1 mouse cellular context compared by ENCODE assay signal in the genomic region with DNA sequence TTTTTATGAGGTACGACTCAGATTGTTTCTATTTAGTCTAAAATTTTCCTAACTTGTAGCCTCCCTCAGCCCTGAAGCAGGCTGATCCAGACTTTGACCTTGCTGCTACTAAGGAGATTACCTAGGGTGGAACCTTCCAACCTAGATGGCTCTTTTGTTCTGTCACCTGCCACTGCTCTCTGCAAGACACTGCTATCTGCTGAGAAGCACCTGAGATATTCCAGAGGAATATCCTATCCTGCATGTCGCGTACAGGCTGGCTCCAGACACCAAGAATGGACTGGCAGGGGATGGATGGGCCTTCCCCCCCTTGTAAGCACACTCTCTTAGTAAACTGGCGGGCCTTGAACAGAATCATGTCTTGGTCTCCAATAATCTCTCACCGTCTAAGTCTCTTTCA. TPM values are rescaled to one million over a fixed set of nuclear protein-coding genes. Genes with fewer than 3 reads are reported as not detected.
"Had no signal": no experiment of that assay in that cellular context is flagged by ENCODE, and none has a peak within 500 bp of the region (broad histone marks: within the 10 kb centered on the region; RNA-seq: fewer than 3 reads in every experiment).

No protein-coding gene starts in this region.

RNA-seq across cellular contexts. Expression of gene Nlrp9c, which starts 16.8 kb away (rescaled TPM):
- total RNA-seq: neutrophil, adult 5-6 weeks had no signal

RNA-seq across cellular contexts. Expression of gene Nlrp4a, which starts 48.2 kb away (rescaled TPM):
- total RNA-seq: neutrophil, adult 5-6 weeks had no signal
